Mouse (Mus musculus): ENCODE measurements around the gene Gm45618. TPM values are rescaled to one million over a fixed set of nuclear protein-coding genes. Genes with fewer than 3 reads are reported as not detected.

The Gm45618 gene
- polyA plus RNA-seq, 1 experiment from 2014 or later, result not detected

Other genes starting within 250 kb of the Gm45618 start
- 20.0 and 24.0 TPM in 2 replicates for gene Tollip, start 202.2 kb downstream of the Gm45618 start, polyA plus RNA-seq (2015; fragmentation: Nextera tagmentation; extraction: Ambion mirVana)
- gene Brsk2, start 171.0 kb downstream of the Gm45618 start, polyA plus RNA-seq (2015; fragmentation: Nextera tagmentation; extraction: Ambion mirVana), result 0.07 and 0.10 TPM in 2 replicates
- gene Mob2, start 59.7 kb downstream of the Gm45618 start, polyA plus RNA-seq (2015; fragmentation: Nextera tagmentation; extraction: Ambion mirVana), result 62.5 and 64.3 TPM in 2 replicates
- gene Dusp8, start 24.9 kb downstream of the Gm45618 start, polyA plus RNA-seq (2015; fragmentation: Nextera tagmentation; extraction: Ambion mirVana), result 4.4 and 4.6 TPM in 2 replicates
- not detected in 2 replicates for gene Gm39115, start 15.3 kb upstream of the Gm45618 start, polyA plus RNA-seq (2015; fragmentation: Nextera tagmentation; extraction: Ambion mirVana)
- gene Gm45337, start 23.9 kb upstream of the Gm45618 start, polyA plus RNA-seq (2015; fragmentation: Nextera tagmentation; extraction: Ambion mirVana), result not detected in 2 replicates
- gene Gm29735, start 36.4 kb upstream of the Gm45618 start, polyA plus RNA-seq (2015; fragmentation: Nextera tagmentation; extraction: Ambion mirVana), result not detected in 2 replicates
- not detected in 2 replicates for gene Gm4553, start 45.0 kb upstream of the Gm45618 start, polyA plus RNA-seq (2015; fragmentation: Nextera tagmentation; extraction: Ambion mirVana)
- gene Krtap5-2, start 55.3 kb upstream of the Gm45618 start, polyA plus RNA-seq (2015; fragmentation: Nextera tagmentation; extraction: Ambion mirVana), result not detected in 2 replicates
- gene Gm10153, start 69.7 kb upstream of the Gm45618 start, polyA plus RNA-seq (2015; fragmentation: Nextera tagmentation; extraction: Ambion mirVana), result not detected in 2 replicates
- gene Krtap5-3, start 80.6 kb upstream of the Gm45618 start, polyA plus RNA-seq (2015; fragmentation: Nextera tagmentation; extraction: Ambion mirVana), result not detected in 2 replicates
- not detected in 2 replicates for gene Gm7579, start 91.1 kb upstream of the Gm45618 start, polyA plus RNA-seq (2015; fragmentation: Nextera tagmentation; extraction: Ambion mirVana)
- gene Krtap5-5, start 109.2 kb upstream of the Gm45618 start, polyA plus RNA-seq (2015; fragmentation: Nextera tagmentation; extraction: Ambion mirVana), result not detected in 2 replicates
- not detected in 2 replicates for gene Gm40460, start 120.3 kb upstream of the Gm45618 start, polyA plus RNA-seq (2015; fragmentation: Nextera tagmentation; extraction: Ambion mirVana)
- not detected in 2 replicates for gene Gm2431, start 137.6 kb upstream of the Gm45618 start, polyA plus RNA-seq (2015; fragmentation: Nextera tagmentation; extraction: Ambion mirVana)
- gene Gm4559, start 153.6 kb upstream of the Gm45618 start, polyA plus RNA-seq (2015; fragmentation: Nextera tagmentation; extraction: Ambion mirVana), result not detected in 2 replicates
- not detected in 2 replicates for gene Krtap5-1, start 176.4 kb upstream of the Gm45618 start, polyA plus RNA-seq (2015; fragmentation: Nextera tagmentation; extraction: Ambion mirVana)
- not detected in 2 replicates for gene Krtap5-4, start 182.8 kb upstream of the Gm45618 start, polyA plus RNA-seq (2015; fragmentation: Nextera tagmentation; extraction: Ambion mirVana)